Mouse (Mus musculus) layer of hippocampus, adult 11-12 months (tissue): ENCODE results near the gene Akirin1.
A peak's percentile ranks its signal among the peaks of the same experiment; 100 is the strongest.

Source experiments
- DNase-seq: peaks from one replicate; pipeline ENCODE4 v3.0.0; 2022; ENCODE audit warnings: low spot score

The Akirin1 gene

DNA sequence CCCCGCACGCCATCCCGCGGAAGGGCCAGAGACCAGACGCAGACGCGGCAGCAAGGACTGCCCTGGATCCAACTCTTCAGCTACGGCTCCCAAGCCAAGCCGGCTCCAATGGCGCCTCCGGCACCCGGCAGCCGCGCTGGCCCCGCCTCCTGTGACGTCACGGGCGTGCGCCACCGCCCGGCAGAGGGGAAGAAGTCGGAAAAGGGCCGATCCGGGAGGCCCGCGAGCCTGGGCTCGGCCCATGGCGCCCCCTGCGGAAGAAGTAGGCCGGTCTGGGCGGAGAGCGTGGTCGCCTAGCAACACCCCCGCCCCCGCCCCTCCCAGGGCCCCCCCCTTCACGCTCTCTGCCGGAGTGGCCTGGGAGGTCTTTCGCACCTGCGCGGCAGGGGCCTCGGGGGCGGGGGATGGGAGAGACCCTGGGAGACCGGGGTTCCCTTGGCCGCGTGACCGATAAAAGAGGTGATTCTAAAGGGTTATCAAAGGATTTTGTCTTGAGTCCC is at the start of gene Akirin1:
Gene Akirin1, minus strand, starts transcription at position 194 of the 500 bp plus-strand sequence.
- DNase-seq: peak; percentile 97

DNA sequence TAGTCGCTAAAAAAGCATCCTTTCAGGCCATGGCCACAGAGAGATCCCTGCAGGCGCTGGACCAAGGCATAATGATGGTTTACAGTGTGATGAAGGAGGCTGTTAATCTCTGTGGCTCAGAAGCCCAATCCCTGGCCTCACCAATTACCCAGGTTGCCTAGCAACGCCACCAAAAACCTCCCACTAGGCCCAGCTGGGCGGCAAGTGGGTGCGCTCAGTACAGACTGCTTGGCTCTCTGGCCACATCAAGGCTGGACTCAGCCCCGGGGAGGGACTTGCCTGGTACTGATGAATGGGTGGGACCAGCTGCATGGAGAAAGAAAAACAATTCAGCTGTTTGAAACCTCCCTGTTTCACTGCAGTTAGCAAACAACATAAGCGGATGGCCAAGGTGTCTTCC is 47.7 kb upstream of the Akirin1 start:
- peak; percentile 87 for DNase-seq

DNA sequence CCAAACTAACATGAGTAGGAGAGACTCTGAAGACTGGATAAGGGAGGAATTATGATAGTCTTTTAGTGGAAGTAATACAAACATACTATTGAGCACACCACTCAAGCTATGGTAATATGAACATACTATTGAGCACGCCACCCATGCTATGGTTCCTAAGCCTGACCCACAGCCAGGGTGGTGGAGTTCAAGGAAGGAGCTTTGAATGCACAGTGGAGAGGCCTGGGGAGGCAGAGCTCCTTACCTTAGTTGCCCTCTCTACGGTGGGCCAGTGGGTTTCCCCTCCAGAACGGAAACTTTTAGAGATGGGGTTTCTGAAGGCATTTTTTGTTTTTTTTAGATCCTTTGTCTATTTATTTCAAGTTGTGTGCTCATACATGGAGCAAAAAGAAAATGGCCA is 47.3 kb upstream of the Akirin1 start:
- no peak for DNase-seq

DNA sequence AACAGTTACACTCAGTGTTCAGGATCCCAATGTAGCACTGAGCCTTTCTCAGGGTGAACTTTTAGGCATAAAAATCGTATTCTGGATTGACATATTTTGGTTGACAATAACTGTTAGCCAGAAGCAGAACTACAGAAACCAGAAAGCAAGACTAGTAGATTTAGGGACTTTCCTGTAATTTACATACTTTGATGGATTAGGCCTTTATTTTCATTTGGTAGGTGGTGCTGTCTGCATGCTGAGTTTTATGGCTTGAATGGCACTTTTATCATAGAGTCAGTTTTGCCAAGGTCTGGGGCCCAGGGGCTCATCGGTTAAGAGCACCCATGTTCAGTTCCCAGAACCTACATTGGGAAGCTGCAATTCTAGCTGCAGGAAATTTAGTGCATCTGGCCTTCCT is 44.9 kb upstream of the Akirin1 start:
- no peak for DNase-seq

DNA sequence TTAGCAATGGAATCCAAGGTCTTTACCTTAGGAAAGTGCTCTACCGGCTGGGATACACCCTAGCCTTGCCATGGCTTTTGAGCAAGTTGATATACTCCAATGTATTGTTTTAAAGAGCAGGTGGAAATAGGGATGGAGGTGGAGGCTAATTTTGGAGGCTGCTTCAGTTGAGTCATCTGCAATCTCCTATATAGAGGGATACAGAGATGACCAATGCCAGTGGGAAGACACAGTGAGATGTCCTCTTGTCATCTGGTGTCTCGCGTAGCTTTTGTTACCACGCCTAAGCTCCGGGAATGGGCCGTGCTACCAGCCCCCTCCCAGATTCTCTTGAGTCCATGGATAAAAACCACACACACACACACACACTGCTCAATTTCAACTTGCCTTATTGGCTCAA is 43.0 kb upstream of the Akirin1 start:
- no peak for DNase-seq

DNA sequence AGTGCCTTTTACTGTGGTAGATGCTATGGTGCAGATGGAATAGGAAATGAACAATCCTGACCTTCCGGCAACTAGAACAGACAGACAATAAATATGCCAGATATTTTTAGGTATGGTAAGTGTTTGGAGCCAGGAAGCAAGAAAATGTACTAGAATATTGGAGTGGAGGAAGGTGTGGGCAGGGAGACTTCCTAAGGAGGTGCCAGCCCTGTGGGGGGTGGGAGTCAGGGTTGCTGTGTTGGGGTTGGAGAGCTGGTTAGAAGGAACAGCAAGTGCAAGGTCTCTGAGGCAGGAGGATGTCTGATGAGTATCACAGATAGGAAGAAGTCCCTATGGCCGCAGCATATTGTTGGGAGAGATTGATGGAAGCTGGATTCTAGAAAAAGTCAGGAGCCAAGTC is 42.5 kb upstream of the Akirin1 start:
- DNase-seq: no peak

DNA sequence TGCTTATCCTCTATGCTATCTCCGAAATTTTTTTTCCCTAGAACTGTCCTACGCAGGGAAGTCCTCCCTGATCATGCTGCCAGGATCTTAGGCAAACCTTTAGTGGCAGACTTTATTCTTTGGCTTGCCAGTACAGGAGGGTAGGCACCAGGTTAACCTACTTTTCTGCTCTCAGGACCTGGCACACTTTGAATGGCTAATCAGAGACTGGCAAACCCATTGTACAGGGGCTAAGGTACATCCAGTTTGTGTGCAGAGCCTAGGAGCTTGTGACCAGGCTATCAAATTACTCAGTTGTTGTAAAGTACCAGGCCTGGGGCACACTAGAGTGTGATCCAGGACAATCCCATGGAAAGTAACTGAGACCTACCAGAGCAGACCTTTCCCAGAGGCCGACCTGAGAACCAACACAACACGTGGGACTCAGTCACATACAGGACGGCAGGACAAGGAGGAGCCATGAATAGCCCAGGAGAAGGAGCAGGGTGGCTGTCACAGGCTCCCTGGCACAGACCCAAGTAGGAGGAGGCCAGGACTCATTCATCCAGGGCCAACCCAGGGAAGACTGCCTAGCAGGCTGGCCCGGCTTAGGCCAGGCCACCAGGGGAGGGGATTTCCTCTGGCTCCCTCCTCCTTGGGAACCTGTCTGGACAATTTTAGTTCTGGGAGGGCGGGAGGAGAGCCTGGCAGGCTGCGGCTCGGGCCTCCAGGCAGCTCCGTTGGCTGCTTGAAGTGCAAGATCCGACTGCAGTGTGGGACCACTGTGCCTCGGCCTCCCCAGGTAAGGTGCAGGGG is 37.2 kb upstream of the Akirin1 start, which contains the start of gene Rhbdl2:
Gene Rhbdl2, plus strand, starts transcription at position 684 of the 795 bp plus-strand sequence.
- DNase-seq: peak; percentile 57

DNA sequence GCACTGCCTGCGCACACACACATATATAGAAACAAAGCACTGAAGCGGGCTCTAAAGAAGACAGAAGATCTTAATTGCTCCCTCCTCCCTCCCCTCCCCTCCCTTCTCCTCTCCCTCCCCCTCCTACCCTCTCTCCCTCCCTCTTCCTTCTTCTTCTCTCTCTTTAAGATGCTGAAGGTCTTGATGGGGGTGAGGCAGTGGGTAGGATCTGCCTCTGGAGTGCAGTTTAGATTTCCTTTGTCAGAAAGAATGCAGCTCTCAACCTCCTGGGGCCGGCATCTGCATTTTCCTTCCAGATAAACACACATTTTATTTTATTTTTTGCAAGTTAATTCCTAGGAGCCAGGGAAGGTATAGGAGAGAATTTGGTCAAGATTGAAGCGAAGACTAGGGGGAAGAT is 18.1 kb upstream of the Akirin1 start:
- DNase-seq: no peak

DNA sequence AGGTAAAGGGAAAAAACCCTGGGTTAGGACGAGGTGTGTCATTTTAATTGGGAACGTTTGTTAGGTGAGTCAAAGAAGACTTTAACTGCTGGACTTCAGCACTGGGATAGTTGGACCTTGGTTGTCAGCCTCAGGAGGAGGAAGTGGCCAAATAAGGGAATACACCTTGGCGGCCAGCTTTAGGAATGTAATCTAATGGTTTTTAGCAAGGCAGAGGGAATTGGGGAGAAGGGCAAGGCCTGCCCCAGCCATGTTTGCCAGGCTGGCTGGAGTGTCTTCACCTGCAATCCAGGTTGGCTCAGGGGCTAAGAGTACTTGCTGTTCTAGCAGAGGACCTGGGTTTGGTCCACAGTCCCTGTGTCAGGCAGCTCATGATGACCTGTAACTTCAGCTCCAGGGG is 17.7 kb upstream of the Akirin1 start:
- no peak for DNase-seq

DNA sequence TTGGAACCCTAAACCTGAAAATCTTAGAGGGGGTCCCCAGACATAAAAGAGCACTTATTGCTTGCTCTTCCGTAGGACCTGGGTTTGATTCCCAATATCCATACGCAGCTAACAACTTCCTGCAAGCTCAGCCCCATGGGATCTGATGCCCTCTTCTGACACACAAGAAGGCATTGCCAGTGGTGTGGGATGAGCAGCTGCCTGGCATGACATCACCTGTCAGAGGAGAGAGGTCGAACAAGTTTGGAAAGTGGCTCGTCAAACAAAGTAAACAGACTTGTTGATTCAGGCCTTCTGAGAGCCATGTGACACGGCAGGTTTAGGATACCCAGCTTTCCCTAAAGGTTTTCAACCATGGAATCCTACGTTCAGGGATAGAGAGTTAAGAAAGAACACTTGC is 14.9 kb upstream of the Akirin1 start:
- no peak for DNase-seq

DNA sequence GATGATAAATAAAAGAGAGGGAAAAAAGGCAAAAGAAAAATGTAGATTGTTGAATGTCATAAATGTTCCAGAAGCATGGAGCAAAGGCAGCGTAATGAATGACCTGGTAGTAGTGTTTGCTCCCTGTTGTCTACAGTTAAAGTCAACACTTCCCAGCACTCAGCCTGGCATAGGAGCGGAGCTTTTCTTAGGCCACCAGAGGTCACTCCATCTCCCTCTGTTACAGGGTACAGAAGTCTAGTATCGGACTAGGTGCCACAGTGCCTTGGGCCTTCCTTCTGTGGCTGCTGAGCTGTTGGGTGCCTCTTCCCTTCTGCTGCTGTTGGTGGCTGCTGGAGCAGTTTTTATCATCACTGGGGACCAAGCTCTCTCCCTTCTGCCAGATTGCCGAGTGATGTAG is 8.2 kb upstream of the Akirin1 start:
- DNase-seq: no peak

DNA sequence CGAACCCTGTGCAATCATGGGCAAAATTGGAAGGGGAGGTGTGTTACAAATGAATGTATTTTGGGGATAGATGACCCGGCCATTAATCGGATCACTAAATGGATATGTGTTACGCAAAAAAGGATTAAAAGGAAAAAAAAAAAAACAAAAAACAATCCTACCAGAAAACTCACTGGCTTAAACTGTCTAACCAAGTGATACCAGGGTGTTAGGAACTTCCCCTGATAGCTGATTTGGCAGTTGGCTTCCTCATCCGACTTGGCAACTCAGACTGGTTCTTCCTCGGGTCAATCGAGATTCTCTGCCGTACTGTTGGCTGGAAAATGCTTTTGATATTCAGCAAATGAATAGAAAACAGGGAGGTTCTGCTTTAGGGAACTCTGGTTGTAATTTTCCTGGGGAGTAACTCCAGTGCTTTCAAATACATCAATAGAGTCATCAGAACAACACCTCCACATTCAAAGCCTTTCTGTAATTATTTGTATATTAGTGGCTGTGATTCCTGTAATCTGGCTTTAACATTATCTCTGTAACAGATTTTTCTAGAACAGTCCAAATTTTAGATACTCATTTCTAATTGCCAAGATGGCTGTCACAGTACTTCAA is 665 bp upstream of the Akirin1 start:
- DNase-seq: peak; percentile 35

DNA sequence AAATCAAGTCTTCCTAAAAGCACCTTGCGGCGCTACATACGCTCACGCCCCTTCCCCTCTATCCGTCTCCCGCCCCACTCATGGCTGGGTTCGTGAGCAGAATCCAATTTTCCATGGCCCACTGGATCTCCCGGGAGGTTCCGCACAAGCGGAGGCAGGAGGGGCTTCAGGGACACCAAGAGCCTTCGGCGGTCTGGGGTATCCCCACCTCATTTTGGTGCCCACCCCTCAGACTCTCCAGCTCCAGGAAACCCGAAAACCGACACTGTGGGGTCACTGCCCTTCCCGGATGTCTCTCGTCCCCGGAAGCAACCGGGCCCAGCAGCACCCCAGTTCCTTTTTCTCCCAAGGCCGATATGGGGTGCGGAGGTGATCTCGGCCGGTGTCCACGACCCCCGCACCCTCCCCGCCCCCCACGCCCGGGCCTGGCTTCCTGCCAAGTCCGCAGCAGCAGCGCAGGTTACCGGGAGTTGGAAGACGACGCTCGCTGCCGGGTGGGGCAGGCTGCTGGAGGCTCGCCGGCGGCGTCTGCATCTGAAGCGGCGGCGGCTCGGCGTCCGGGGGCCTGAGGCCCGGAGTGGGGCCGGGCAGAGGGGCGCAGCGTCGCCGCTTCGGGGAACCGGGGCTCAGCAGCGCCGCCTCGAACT is 538 bp downstream of the Akirin1 start:
- DNase-seq: no peak

DNA sequence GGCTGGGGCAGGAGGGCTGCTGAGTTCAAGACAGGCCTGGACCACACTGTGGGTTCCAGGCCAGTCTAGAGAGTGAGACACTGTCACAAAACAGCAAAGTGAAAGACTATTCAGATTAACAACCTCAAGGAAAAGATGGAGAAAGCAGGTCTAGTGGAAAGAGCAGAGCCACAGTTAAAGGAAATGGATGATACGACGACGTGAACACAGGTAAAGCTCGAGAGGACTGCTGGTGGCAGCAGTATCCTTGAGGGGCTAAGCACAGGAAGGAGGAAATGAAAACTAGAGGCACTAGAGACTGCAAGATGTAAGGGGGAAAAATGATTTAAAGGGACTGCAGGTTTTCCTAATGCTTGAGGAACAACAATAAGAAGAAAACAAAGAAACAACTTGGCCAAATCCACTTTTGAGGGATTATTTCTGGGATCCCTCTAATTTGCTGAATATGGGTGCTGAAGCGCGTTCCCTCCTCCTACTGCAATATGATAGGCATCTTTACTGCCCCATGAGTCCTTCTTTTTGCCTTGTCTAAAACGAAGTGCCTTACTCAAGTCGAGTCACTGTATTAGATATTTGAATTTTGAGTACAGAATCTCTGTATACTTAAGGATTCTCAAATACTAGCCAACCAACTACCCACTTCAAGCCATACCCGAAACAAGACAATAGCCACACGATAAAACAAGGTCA is 1.3 kb downstream of the Akirin1 start:
- DNase-seq: no peak

DNA sequence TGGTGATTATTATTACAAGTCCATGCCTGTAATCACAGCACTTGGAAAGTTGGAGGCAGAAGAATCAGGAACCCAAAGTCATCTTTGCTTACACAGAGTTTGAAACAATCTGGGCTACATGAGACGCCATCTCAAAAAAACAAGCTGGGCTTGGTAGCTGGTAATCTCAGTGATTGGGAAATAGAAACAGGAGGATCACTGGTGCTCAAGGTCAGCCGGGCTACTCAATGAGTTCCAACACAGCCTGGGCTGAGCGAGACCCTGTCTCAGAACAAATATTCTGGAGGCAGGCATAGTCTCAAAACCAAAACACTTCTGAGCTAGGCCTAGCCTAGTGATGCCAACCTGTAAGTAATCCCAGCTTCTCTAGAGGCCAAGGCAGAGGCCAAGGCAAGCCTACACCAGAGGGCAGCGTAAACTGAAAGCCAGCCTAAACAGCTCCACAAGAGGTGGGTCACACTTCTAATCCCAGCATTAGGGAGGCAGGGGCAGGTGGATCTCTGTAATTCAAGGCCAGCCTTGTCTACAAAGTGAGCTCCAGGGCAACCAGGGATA is 4.8 kb downstream of the Akirin1 start:
- DNase-seq: no peak

DNA sequence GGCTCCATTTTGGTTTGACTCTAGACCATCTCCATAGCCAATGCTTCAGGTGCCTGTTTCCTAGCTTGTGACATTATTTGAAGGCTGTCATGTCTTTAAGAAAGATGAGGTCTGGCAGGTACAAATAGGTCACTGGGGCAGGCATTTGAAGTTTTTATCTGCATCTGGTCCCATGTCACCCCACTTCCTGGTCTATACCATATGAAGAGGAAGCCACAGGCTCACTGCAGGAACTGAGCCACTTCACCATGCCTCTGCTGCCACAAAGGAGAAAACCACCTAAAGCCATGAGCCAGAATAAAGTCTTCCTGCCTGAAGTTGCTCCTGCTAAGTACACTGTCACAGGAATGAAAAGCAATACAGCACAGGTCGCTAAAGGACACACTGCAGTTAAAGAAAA is 7.3 kb downstream of the Akirin1 start:
- no peak for DNase-seq

DNA sequence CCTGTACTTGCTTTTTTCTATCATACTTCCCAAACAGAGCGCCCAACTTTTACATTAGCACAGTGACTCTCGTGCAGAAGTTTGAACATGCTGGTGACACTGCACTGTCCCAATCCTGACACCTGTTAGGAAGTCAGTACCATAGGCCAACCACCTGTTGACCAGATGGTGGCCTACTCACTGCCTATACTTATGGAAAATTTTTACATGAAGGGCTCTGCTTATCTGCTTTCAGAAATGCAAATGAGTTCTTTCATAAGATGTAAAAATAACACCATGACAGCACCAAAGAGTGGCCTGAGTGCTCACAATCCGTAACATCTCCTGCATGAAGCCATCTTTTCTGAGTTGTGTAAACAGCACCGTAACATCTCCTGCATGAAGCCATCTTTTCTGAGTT is 11.4 kb downstream of the Akirin1 start:
- no peak for DNase-seq

DNA sequence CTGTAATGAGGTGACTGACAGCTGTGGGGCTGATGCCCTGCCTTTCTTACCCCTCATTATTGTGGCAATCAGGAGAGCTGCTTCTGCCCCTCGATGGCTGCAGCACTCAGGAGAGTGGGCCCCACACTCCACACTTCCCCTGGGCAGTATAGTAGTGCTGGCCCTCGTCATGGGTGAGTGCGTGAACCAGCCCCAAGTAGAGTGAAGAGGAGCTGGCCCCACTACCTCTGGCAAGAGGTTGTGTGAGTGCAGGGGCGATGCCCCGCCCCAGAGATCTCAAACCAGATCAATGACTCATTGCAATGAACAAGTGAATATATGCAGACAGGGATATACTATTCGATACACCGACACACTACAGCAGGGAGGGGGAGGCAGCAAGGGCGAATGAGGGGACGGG is 16.6 kb downstream of the Akirin1 start:
- DNase-seq: no peak

DNA sequence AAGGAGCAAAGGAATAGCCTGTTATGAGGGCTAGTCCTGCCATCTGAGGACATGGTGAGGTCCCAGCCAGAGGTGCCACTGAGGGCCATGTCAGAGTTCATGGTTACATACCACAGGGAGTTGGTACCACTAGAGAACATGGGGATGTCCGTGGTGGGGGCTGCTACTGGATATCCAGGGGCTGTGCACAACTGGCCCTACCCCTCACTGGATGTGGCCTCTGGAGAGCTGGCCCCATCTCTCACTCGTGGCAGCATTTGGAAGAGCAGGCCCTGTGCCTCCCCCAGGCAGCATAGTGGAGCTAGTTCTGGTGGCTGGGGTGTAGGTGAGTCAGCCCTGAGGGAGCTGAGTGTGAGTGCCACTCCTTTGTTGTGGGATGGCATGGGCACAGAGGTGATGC is 17.2 kb downstream of the Akirin1 start:
- DNase-seq: no peak

DNA sequence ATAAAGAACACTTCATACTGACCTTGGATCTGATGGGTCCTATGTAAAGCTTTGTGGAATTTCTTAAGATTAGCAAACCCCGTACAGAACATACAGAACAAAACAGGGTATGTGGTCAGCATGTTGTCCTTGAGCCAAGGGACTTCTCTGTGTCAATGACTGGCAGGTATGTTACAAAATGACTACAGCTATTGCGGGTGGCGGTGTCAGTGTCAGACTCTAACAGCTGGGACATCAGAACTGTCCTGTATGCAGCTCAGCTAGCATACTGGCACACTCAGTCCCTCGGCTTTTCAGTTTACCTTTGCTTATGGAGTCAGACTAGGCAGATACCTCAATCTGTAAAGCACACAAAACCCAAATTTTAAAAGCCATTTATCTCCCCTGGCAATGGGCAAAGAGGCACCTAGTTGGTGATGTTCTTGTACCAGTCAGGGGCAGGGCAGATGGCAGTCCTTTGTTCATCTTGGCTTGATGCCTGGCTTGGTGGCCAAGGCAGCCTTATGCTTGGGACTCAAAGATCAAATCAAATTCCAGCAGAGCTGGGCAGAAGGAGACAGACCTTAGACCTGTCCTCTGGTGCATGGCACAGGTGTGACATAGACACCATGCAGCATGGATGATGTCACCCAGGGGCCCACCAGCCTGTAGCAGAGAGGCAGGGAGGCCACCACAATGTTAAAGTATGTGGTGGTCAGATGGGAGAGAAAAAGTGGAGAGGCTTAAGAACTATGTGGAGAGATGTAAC is 17.8 kb downstream of the Akirin1 start:
- no peak for DNase-seq

DNA sequence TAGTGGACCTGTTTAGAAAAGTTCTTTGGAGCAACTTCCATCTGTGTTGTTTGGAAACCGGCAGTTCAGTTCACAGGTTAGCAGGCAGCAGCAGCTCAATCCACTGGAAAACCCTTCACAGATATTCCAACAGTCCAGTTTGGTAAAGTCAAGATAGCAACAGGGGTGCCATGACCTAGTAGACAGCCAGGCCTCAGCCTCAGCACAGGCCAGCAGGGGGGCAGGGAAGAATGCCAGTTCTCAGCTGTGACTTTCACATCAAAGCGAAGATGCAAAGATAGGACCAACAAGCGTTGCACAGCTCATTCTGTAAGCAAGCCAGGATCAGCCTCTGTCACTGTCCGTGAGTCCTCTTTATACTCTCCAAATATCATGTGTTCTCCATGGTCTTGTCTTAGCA is 28.4 kb downstream of the Akirin1 start:
- DNase-seq: no peak

DNA sequence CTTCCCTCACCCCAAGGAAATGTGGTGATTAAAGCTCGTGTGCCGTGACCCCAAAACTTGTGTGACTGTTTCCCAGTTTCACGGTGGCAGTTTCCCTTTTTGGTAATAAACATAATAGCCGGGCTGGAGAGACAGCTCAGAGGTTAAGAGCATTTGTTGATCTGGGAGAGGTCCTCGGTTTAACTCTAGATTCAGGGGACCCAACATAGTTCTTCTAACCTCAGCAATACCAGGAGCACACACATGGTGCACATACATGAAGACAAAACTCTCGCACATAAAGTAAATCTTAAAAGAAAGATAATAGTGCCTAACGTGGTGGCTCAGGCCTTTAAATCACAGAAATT is 31.7 kb downstream of the Akirin1 start:
- no peak for DNase-seq
